Comparison of ENCODE assay signal across 15 mouse cellular contexts in genomic region chr4:107217574-107217973, GRCm38 (mm10). TPM values are rescaled to one million over a fixed set of nuclear protein-coding genes. Genes with fewer than 3 reads are reported as not detected.
DNase-seq lines count a peak whose midpoint lies in the region; ATAC-seq lines count a peak whose summit lies in the region.
"Had no signal": no experiment of that assay in that cellular context is flagged by ENCODE, and none has a peak within 500 bp of the region (broad histone marks: within the 10 kb centered on the region; RNA-seq: fewer than 3 reads in every experiment).

No protein-coding gene starts in this region.

- no peaks in the 10 kb centered on the region for H3K27me3 ChIP-seq in liver, embryonic 15.5 days
- no peaks in the 10 kb centered on the region for H3K27me3 ChIP-seq in midbrain, embryonic 15.5 days (replicated peaks)
- H3K27me3 ChIP-seq: embryonic facial prominence, embryonic 13.5 days; limb, embryonic 15.5 days; Patski had no signal

- peak overlapping the region; percentile 82 for H3K27ac ChIP-seq in liver, embryonic 15.5 days (replicated peaks)
- no peak overlapping the region for H3K27ac ChIP-seq in midbrain, embryonic 15.5 days
- H3K27ac ChIP-seq: embryonic facial prominence, embryonic 13.5 days; limb, embryonic 15.5 days had no signal

- 20% methylated on average over 9 of the region's 9 CpGs for WGBS in liver, embryonic 15.5 days (ENCODE audit: insufficient replicate concordance)
- WGBS in midbrain, embryonic 15.5 days: 84% methylated on average over 9 of the region's 9 CpGs

- H3K4me2 ChIP-seq in liver, embryonic 15.5 days: peak overlapping the region; percentile 61
- H3K4me2 ChIP-seq in midbrain, embryonic 15.5 days: no peak overlapping the region
- H3K4me2 ChIP-seq: embryonic facial prominence, embryonic 13.5 days; limb, embryonic 15.5 days had no signal

- no peaks in the 10 kb centered on the region for H3K36me3 ChIP-seq in liver, embryonic 15.5 days (replicated peaks)
- H3K36me3 ChIP-seq in midbrain, embryonic 15.5 days (replicated peaks): no peaks in the 10 kb centered on the region
- H3K36me3 ChIP-seq: embryonic facial prominence, embryonic 13.5 days; limb, embryonic 15.5 days had no signal

- no peak overlapping the region for H3K4me3 ChIP-seq in liver, embryonic 15.5 days (replicated peaks)
- H3K4me3 ChIP-seq in midbrain, embryonic 15.5 days: no peak overlapping the region
- H3K4me3 ChIP-seq: embryonic facial prominence, embryonic 13.5 days; limb, embryonic 15.5 days had no signal

- peak; percentile 36 for DNase-seq in adrenal gland, adult 2 months
- no peak for DNase-seq in adrenal gland, postnatal 4 days (ENCODE audit: low spot score in 2 of 2)
- peak; percentile 72 for DNase-seq in ovary, postnatal 36 days (ENCODE audit: low spot score)
- DNase-seq in ovary, postnatal 10 days (ENCODE audit: low spot score): no peak
- no peak for DNase-seq in heart, adult 9 months (ENCODE audit: low spot score in 2 of 2)
- DNase-seq: layer of hippocampus, adult 9-11 months; right cerebral cortex, adult 18-20 months; thymus, postnatal 25 days had no signal

- H3K9ac ChIP-seq in liver, embryonic 15.5 days: peak overlapping the region; percentile 39; the same call in 1 of the 2 replicates
- H3K9ac ChIP-seq in midbrain, embryonic 15.5 days: no peak overlapping the region
- H3K9ac ChIP-seq: embryonic facial prominence, embryonic 13.5 days; limb, embryonic 15.5 days had no signal

- no peaks in the 10 kb centered on the region for H3K9me3 ChIP-seq in liver, embryonic 15.5 days (replicated peaks)
- H3K9me3 ChIP-seq in midbrain, embryonic 15.5 days: no peaks in the 10 kb centered on the region
- H3K9me3 ChIP-seq: embryonic facial prominence, embryonic 13.5 days; limb, embryonic 15.5 days had no signal

- ATAC-seq in liver, embryonic 15.5 days (ENCODE audit: insufficient read depth): peak; percentile 99
- ATAC-seq in midbrain, embryonic 15.5 days (replicated peaks): no peak
- ATAC-seq in inflammation-experienced regulatory T-cells, adult 6 months: no peak
- ATAC-seq: Patski had no signal

- H3K4me1 ChIP-seq in liver, embryonic 15.5 days (replicated peaks): peaks cover 41% of the 10 kb centered on the region
- H3K4me1 ChIP-seq in midbrain, embryonic 15.5 days: no peaks in the 10 kb centered on the region
- H3K4me1 ChIP-seq: limb, embryonic 15.5 days had no signal

RNA-seq across cellular contexts. Expression of gene Ldlrad1, which starts 8.6 kb away (rescaled TPM):
- total RNA-seq in adrenal gland, adult 2 months (2021): not detected
- polyA plus RNA-seq in adrenal gland, adult 2 months (2012; rRNA removed): 0.15 and 0.45 TPM in 2 replicates
- total RNA-seq in adrenal gland, postnatal 4 days (2021): not detected
- polyA plus RNA-seq in liver, embryonic 15.5 days (2015; fragmentation: Nextera tagmentation; extraction: Ambion mirVana): not detected in 2 replicates
- not detected in 2 replicates for polyA plus RNA-seq in midbrain, embryonic 15.5 days (2015; fragmentation: Nextera tagmentation; extraction: Ambion mirVana)
- polyA plus RNA-seq in inflammation-experienced regulatory T-cells, adult 6 months (2017; shearing (Covaris generic)): under 1 TPM in 1 of 3 experiments, not detected in 2; 0.57 TPM
- polyA plus RNA-seq: embryonic facial prominence, embryonic 13.5 days; heart, embryonic 14.5 days; limb, embryonic 15.5 days; Patski had no signal

RNA-seq across cellular contexts. Expression of gene Lrrc42, which starts 35.8 kb away (rescaled TPM):
- 10 to 100 TPM; 28.0 to 31.7 TPM for total RNA-seq in adrenal gland, adult 2 months (2021)
- polyA plus RNA-seq in adrenal gland, adult 2 months (2012; rRNA removed): 7.7 and 9.0 TPM in 2 replicates
- total RNA-seq in adrenal gland, postnatal 4 days (2021): 10 to 100 TPM; 40.1 to 45.2 TPM
- 13.7 and 14.3 TPM in 2 replicates for polyA plus RNA-seq in liver, embryonic 15.5 days (2015; fragmentation: Nextera tagmentation; extraction: Ambion mirVana)
- polyA plus RNA-seq in midbrain, embryonic 15.5 days (2015; fragmentation: Nextera tagmentation; extraction: Ambion mirVana): 48.2 and 52.9 TPM in 2 replicates
- polyA plus RNA-seq in inflammation-experienced regulatory T-cells, adult 6 months (2017; shearing (Covaris generic)): 10 to 100 TPM; 18.8 to 25.8 (median 24.0) TPM

RNA-seq across cellular contexts. Expression of gene Hspb11, which starts 35.8 kb away (rescaled TPM):
- total RNA-seq in adrenal gland, adult 2 months (2021): 10 to 100 TPM; 16.7 to 19.1 TPM
- polyA plus RNA-seq in adrenal gland, adult 2 months (2012; rRNA removed): 0.30 and 0.83 TPM in 2 replicates
- total RNA-seq in adrenal gland, postnatal 4 days (2021): 10 to 100 TPM; 22.9 to 26.3 TPM
- polyA plus RNA-seq in liver, embryonic 15.5 days (2015; fragmentation: Nextera tagmentation; extraction: Ambion mirVana): 5.8 and 6.9 TPM in 2 replicates
- 30.7 and 34.5 TPM in 2 replicates for polyA plus RNA-seq in midbrain, embryonic 15.5 days (2015; fragmentation: Nextera tagmentation; extraction: Ambion mirVana)
- 10 to 100 TPM; 25.5 to 30.0 (median 25.5) TPM for polyA plus RNA-seq in inflammation-experienced regulatory T-cells, adult 6 months (2017; shearing (Covaris generic))

RNA-seq across cellular contexts. Expression of gene Tceanc2, which starts 38.7 kb away (rescaled TPM):
- total RNA-seq in adrenal gland, adult 2 months (2021): 10 to 100 TPM; 22.7 to 26.7 TPM
- polyA plus RNA-seq in adrenal gland, adult 2 months (2012; rRNA removed): 5.3 and 5.4 TPM in 2 replicates
- total RNA-seq in adrenal gland, postnatal 4 days (2021): 10 to 100 TPM; 28.4 to 34.3 TPM
- 11.9 and 14.4 TPM in 2 replicates for polyA plus RNA-seq in liver, embryonic 15.5 days (2015; fragmentation: Nextera tagmentation; extraction: Ambion mirVana)
- 17.2 and 24.3 TPM in 2 replicates for polyA plus RNA-seq in midbrain, embryonic 15.5 days (2015; fragmentation: Nextera tagmentation; extraction: Ambion mirVana)
- 10 to 100 TPM; 13.6 to 25.2 (median 13.7) TPM for polyA plus RNA-seq in inflammation-experienced regulatory T-cells, adult 6 months (2017; shearing (Covaris generic))

RNA-seq across cellular contexts. Expression of gene Tmem59, which starts 39.4 kb away (rescaled TPM):
- total RNA-seq in adrenal gland, adult 2 months (2021): 100 to 1,000 TPM; 274 to 379 TPM
- 746 and 999 TPM in 2 replicates for polyA plus RNA-seq in adrenal gland, adult 2 months (2012; rRNA removed)
- 100 to 1,000 TPM; 332 to 354 TPM for total RNA-seq in adrenal gland, postnatal 4 days (2021)
- polyA plus RNA-seq in liver, embryonic 15.5 days (2015; fragmentation: Nextera tagmentation; extraction: Ambion mirVana): 178 and 182 TPM in 2 replicates
- polyA plus RNA-seq in midbrain, embryonic 15.5 days (2015; fragmentation: Nextera tagmentation; extraction: Ambion mirVana): 346 TPM in 2 replicates
- polyA plus RNA-seq in inflammation-experienced regulatory T-cells, adult 6 months (2017; shearing (Covaris generic)): 100 to 1,000 TPM; 391 to 444 (median 391) TPM

Comparison
In these comparisons a context has a peak if more than half of its experiments do, and no peak if none do; other contexts are left out.
1. DNase-seq: peak in adrenal gland, adult 2 months (single experiment) and ovary, postnatal 36 days (single experiment); none in adrenal gland, postnatal 4 days (0 of 2), ovary, postnatal 10 days (single experiment) and heart, adult 9 months (0 of 2).